Mouse (Mus musculus): Measurements from ENCODE around the gene Rpl28.

DNA sequence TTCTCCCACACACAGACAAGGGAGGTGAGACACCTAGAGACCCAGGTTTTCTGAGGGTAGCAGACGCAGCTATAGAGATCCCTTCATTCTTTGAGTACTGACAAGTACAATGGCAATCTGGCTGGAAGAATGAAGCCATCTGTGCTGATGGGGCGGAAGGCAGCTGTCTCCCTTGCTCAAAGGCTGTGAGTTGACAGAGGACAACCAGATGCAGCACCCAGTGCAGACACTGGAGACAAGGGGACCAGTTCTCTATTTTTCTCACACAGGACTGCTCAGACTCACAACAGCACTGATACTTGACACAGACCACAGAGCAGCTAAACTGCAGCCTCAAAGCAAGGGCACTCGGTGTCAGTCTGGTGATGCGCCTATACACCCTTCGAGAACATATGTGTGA, 49.4 kb downstream of the Rpl28 start:
- no peak for TF ChIP-seq POLR2A (IDR thresholded peaks at IDR 0.05; ENCODE audit: extremely low read depth, insufficient read depth, low read length)
- no peak for TF ChIP-seq CTCF (IDR thresholded peaks at IDR 0.05; ENCODE audit: low read depth, low read length)
